Mouse (Mus musculus): ENCODE measurements at regions not wholly inside any gene's neighbourhood (a gene's known extent, or its start where the extent isn't known, plus 50 kb on each side); places are given as distances from the start of the nearest gene placed in this dataset.

GRCm38 (mm10) chr3:136993473-136993872 is 323.5 kb downstream of the Ppp3ca start:
- Histone ChIP-seq H3K27me3 (ENCODE audit: insufficient read depth, low read length) (no peaks in the 10 kb centered on the region), H3K4me3 (ENCODE audit: low read depth, low read length) (no peak overlapping the region), H3K36me3 (replicated peaks) (no peaks in the 10 kb centered on the region), H3K4me1 (ENCODE audit: insufficient read depth, low read depth, low read length) (no peaks in the 10 kb centered on the region), H3K9me3 (replicated peaks) (no peaks in the 10 kb centered on the region)
- TF ChIP-seq GATA1 (IDR thresholded peaks at IDR 0.05; ENCODE audit: borderline replicate concordance, low read length) (no peak), GATA2 (IDR thresholded peaks at IDR 0.05; ENCODE audit: borderline replicate concordance, low read depth, low read length) (no peak), POLR2AphosphoS5 (IDR thresholded peaks at IDR 0.05; ENCODE audit: insufficient replicate concordance, low read depth, low read length) (no peak), TAL1 (conservative IDR thresholded peaks at IDR 0.05; ENCODE audit: low read depth, low read length) (no peak), CTCF (IDR thresholded peaks at IDR 0.05; ENCODE audit: low read depth, low read length) (no peak)
- DNase-seq (ENCODE audit: low spot score) (no peak), ATAC-seq (ENCODE audit: extremely low read depth, insufficient number of reproducible peaks, low FRiP score, poor library complexity, severe bottlenecking) (no peak)

DNA sequence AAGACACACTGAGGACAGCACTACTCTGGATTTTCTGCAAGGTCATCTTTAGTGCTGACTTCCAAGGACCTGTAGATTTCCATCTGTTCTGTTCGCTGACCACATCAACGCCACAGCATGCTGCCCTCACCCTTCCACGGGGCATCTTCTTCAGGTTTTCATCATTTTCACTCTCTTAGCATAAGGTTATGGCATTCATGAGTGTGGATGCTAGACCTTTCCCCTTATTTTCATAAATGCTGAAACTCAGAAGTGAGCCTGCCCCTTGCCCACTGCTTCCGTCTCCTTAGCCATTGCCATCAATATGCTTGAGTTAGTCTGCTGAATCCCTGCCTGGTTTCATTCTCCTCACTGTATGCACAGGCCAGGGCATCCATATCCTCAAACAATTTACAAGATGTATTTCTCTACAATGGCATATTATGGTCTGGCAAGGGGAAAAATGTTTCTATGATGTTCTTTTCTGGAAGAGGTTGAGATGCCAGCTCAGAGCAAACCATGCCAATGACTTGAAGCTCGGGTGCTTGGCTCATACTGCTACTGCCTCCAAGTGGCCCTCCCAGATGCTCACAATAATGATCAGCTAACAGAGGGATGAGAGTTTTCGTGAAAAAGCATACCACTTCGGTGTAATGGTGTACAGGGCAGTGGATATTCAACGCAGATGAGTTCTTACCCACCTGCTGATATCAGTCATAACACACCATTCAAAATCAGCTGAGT is 324.6 kb downstream of the Ppp3ca start:
- no peak for ATAC-seq (ENCODE audit: extremely low read depth, insufficient number of reproducible peaks, low FRiP score, poor library complexity, severe bottlenecking)

DNA sequence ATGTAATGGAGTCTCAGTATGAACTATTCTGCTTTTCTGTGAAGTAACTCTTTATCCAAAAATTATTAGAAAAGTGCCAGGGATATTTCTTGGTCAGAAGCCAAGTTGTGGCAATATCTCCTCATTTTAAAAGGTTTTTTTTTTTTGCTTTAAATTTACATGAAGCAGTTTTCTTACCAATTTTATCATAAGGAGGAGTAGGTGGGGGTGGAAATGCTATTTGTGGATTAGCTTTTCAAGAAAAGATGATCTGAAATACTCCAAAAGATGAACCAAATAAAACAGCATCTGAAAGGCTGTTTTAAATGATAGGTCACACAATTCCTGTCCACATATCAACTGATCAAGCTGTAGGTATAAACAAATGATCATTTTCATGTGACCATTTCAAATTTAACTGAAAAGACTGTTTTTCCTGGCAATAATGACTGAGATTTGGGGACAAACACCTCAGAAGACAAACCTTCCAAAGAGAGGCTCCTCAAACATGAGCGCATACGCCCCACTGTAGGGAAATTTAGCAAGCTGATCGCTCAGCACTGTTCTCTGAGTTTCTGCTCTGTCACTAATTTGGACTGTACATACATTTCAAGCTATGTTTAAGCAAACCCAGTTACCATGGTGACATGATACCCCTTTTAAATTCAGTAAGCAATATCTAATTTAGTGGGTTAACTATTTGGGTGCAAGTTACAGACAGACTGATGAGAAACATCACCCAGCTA is 325.8 kb downstream of the Ppp3ca start:
- DNase-seq (ENCODE audit: low spot score) (no peak), ATAC-seq (ENCODE audit: extremely low read depth, insufficient number of reproducible peaks, low FRiP score, poor library complexity, severe bottlenecking) (no peak)
- no peaks in the 10 kb centered on the region for H3K9me3 ChIP-seq (replicated peaks)
- H3K4me3 ChIP-seq (ENCODE audit: low read depth, low read length), result no peak overlapping the region
- no peaks in the 10 kb centered on the region for H3K4me1 ChIP-seq (ENCODE audit: insufficient read depth, low read depth, low read length)
- TF ChIP-seq GATA2 (IDR thresholded peaks at IDR 0.05; ENCODE audit: borderline replicate concordance, low read depth, low read length), result no peak
- no peak for TF ChIP-seq CTCF (IDR thresholded peaks at IDR 0.05; ENCODE audit: low read depth, low read length)
- no peak for TF ChIP-seq GATA1 (IDR thresholded peaks at IDR 0.05; ENCODE audit: borderline replicate concordance, low read length)
- TF ChIP-seq POLR2AphosphoS5 (IDR thresholded peaks at IDR 0.05; ENCODE audit: insufficient replicate concordance, low read depth, low read length), result no peak
- TF ChIP-seq TAL1 (conservative IDR thresholded peaks at IDR 0.05; ENCODE audit: low read depth, low read length), result no peak
- no peaks in the 10 kb centered on the region for H3K36me3 ChIP-seq (replicated peaks)
- H3K27me3 ChIP-seq (ENCODE audit: insufficient read depth, low read length), result no peaks in the 10 kb centered on the region

More for the DNA sequence above, 324.6 kb downstream of the Ppp3ca start:
- no peak for TF ChIP-seq CTCF (IDR thresholded peaks at IDR 0.05; ENCODE audit: low read depth, low read length)
- TF ChIP-seq GATA2 (IDR thresholded peaks at IDR 0.05; ENCODE audit: borderline replicate concordance, low read depth, low read length), result no peak
- TF ChIP-seq POLR2AphosphoS5 (IDR thresholded peaks at IDR 0.05; ENCODE audit: insufficient replicate concordance, low read depth, low read length), result no peak
- TF ChIP-seq TAL1 (conservative IDR thresholded peaks at IDR 0.05; ENCODE audit: low read depth, low read length), result no peak
- no peak for TF ChIP-seq GATA1 (IDR thresholded peaks at IDR 0.05; ENCODE audit: borderline replicate concordance, low read length)
- Histone ChIP-seq H3K9me3 (replicated peaks) (no peaks in the 10 kb centered on the region), H3K4me3 (ENCODE audit: low read depth, low read length) (no peak overlapping the region), H3K36me3 (replicated peaks) (no peaks in the 10 kb centered on the region), H3K27me3 (ENCODE audit: insufficient read depth, low read length) (no peaks in the 10 kb centered on the region), H3K4me1 (ENCODE audit: insufficient read depth, low read depth, low read length) (no peaks in the 10 kb centered on the region)
- no peak for DNase-seq (ENCODE audit: low spot score)

GRCm38 (mm10) chr3:136996381-136996895 is 326.5 kb downstream of the Ppp3ca start:
- no peaks in the 10 kb centered on the region for H3K4me1 ChIP-seq (ENCODE audit: insufficient read depth, low read depth, low read length)

GRCm38 (mm10) chr3:137011551-137011950 is 329.3 kb upstream of the Emcn start:
- Histone ChIP-seq H3K4me3 (ENCODE audit: low read depth, low read length) (no peak overlapping the region), H3K27me3 (ENCODE audit: insufficient read depth, low read length) (no peaks in the 10 kb centered on the region), H3K36me3 (replicated peaks) (no peaks in the 10 kb centered on the region), H3K9me3 (replicated peaks) (no peaks in the 10 kb centered on the region), H3K4me1 (ENCODE audit: insufficient read depth, low read depth, low read length) (no peaks in the 10 kb centered on the region)
- ATAC-seq (ENCODE audit: extremely low read depth, insufficient number of reproducible peaks, low FRiP score, poor library complexity, severe bottlenecking) (no peak), DNase-seq (ENCODE audit: low spot score) (no peak)
- no peak for TF ChIP-seq TAL1 (conservative IDR thresholded peaks at IDR 0.05; ENCODE audit: low read depth, low read length)
- TF ChIP-seq GATA2 (IDR thresholded peaks at IDR 0.05; ENCODE audit: borderline replicate concordance, low read depth, low read length), result no peak
- TF ChIP-seq CTCF (IDR thresholded peaks at IDR 0.05; ENCODE audit: low read depth, low read length), result no peak
- TF ChIP-seq GATA1 (IDR thresholded peaks at IDR 0.05; ENCODE audit: borderline replicate concordance, low read length), result no peak
- TF ChIP-seq POLR2AphosphoS5 (IDR thresholded peaks at IDR 0.05; ENCODE audit: insufficient replicate concordance, low read depth, low read length), result no peak

More at GRCm38 (mm10) chr3:136996381-136996895, 326.5 kb downstream of the Ppp3ca start:
- Histone ChIP-seq H3K4me3 (ENCODE audit: low read depth, low read length) (no peak overlapping the region), H3K9me3 (replicated peaks) (no peaks in the 10 kb centered on the region), H3K36me3 (replicated peaks) (no peaks in the 10 kb centered on the region), H3K27me3 (ENCODE audit: insufficient read depth, low read length) (no peaks in the 10 kb centered on the region)
- no peak for DNase-seq (ENCODE audit: low spot score)
- TF ChIP-seq CTCF (IDR thresholded peaks at IDR 0.05; ENCODE audit: low read depth, low read length), result no peak
- TF ChIP-seq POLR2AphosphoS5 (IDR thresholded peaks at IDR 0.05; ENCODE audit: insufficient replicate concordance, low read depth, low read length), result no peak
- no peak for ATAC-seq (ENCODE audit: extremely low read depth, insufficient number of reproducible peaks, low FRiP score, poor library complexity, severe bottlenecking)

GRCm38 (mm10) chr3:137014686-137015085 is 326.2 kb upstream of the Emcn start:
- DNase-seq (ENCODE audit: low spot score) (peak; percentile 1), ATAC-seq (ENCODE audit: extremely low read depth, insufficient number of reproducible peaks, low FRiP score, poor library complexity, severe bottlenecking) (peak; percentile 4; the same call in 1 of the 2 replicates)
- Histone ChIP-seq H3K36me3 (replicated peaks) (no peaks in the 10 kb centered on the region), H3K27me3 (ENCODE audit: insufficient read depth, low read length) (no peaks in the 10 kb centered on the region), H3K4me3 (ENCODE audit: low read depth, low read length) (no peak overlapping the region), H3K4me1 (ENCODE audit: insufficient read depth, low read depth, low read length) (no peaks in the 10 kb centered on the region), H3K9me3 (replicated peaks) (no peaks in the 10 kb centered on the region)
- no peak for TF ChIP-seq GATA1 (IDR thresholded peaks at IDR 0.05; ENCODE audit: borderline replicate concordance, low read length)
- TF ChIP-seq CTCF (IDR thresholded peaks at IDR 0.05; ENCODE audit: low read depth, low read length), result no peak
- no peak for TF ChIP-seq GATA2 (IDR thresholded peaks at IDR 0.05; ENCODE audit: borderline replicate concordance, low read depth, low read length)
- TF ChIP-seq TAL1 (conservative IDR thresholded peaks at IDR 0.05; ENCODE audit: low read depth, low read length), result no peak
- TF ChIP-seq POLR2AphosphoS5 (IDR thresholded peaks at IDR 0.05; ENCODE audit: insufficient replicate concordance, low read depth, low read length), result no peak

Data from G1E (cell line).